Mouse (Mus musculus) c-Kit-positive CD71-positive TER-119-negative erythroid progenitor cells, embryonic 14.5 days (primary cell): ENCODE data around the gene Cntrob.

Source experiments
- DNase-seq: peaks from one replicate; pipeline ENCODE4 v3.0.0-alpha.2; 2013; ENCODE audit warnings: low read depth

Cntrob gene

DNA sequence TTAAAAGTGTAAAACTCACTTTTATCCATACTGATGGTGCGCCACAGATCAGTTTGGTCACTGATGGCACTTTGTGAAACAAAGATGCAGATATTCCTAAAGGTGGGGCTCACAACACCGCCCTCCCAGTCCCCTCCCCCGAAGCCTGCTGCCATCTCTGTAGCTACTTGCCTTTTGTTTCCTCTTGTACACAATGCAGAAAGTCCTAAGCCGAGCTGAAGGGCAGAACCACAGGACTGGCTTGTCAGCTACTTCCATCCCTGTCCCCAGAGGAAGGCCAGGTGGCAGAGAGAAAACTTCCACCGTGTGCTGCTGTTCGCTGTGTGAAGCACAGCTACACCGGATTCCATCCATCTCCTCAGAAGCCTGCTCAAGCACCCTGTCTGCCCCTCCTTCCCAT is 25.3 kb downstream of the Cntrob start:
- DNase-seq = no peak

DNA sequence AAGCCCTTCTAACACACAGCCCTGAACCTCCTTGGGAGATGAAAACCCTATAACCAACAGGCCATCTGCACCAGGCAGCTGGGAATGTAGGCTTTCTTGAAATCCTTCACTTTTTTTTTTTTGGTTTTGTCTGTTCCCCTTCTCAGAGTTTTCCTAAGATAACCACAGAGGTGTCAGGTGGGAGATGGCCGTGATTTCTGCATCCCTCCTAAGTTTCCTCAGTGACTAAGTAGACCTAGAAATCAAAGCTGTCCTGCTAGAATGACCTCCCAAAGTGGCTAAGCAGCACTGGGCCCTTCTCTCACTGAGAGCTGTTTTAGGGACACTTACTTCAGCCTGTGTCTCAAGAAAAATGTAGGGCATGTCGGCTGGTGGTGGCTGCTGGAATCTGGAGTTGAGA is 25.8 kb downstream of the Cntrob start:
- DNase-seq = no peak

DNA sequence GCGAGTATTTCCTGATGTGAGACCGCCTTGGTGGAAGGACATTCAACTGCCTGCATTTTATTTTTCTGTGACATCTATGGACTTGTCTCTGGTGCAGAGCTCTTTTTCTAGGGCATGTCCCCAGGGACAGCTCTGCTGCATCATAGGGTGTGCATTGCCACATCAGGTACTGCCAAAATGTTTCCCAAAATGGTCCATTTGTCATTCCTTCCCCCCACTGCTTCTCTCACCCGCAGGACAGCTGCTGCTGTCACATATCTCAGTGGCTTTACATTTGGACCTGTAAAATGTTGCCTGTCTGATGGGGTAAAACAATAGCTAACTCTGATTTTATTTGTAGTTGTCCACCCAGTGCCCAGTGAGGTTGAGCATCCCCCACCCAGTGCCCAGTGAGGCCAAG is 28.3 kb downstream of the Cntrob start:
- DNase-seq = no peak

DNA sequence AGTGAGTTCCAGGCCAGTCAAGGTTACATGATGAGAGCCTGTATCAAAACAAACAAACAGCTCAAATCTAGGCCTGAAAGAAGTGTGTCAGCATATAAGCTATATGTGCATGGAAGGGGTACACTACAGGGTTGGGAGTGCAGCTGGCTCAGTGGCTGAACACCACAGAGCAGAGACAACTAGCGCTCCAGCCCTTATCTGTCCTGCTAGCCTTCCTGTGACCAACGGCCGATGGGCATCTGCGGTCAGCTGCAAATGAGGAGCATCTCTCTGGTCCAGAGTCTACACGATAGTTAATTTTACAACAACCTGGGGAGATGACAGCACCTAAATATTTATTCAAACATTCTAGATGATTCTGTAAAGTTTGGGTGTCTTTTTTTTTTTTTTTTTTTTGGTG is 32.5 kb downstream of the Cntrob start:
- DNase-seq = no peak

DNA sequence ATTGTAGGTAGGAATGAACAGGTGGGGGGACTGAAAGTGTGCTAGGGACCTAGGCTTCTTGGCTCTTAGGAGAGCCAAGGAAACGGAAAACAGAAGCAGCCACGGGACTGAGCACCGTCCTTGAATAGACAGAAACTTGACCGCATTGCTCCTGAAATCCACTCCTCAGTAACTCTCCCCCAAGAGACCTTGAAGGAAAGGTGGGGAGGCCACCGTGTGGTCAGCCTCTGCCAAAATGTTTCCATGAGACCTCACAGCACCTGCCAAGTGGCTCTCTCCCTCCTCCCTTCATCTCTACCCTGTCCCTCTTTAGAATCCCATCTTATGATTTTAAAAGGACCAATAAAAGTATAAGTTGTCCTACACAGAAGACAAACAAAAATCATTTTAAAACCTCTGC is 46.3 kb downstream of the Cntrob start:
- DNase-seq = no peak

DNA sequence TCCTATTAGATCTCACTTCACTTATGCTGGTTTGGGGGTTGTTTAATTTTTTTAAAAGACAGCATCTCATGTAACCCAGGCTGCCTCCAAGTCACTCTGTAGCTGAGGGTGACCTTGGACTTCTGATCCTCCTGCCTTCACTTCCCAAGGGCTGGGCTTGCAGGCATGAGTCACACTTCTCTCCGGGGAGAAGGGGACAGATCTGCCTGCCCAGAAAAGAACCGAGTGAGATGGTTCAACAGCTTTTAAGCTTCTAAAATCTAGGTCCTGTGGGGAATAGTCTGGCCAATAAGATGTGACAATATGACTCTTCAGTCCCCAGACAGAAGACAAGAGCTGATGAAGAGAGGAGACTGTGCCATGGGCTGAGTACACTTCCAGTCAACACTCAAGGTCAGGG is 47.5 kb downstream of the Cntrob start:
- DNase-seq = no peak

DNA sequence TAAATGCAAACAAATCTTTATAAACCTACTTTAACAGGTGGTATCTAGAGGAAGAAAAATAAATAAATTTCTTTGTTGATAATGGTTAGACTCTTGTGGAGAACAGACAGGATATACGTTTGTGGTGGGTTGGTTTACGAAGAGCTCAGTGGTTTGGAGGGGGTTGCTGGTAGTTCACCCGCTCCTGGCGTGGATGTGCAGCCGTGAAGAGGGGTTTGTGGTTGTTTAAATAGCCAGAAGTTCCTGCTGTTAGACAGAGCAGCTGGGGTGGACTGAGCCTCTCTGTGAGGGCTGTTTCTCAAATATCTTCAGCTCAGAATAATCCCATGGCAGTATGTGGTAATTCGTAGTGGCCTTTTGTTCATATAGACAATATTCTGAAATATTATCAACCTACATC is 47.9 kb downstream of the Cntrob start:
- no peak for DNase-seq

DNA sequence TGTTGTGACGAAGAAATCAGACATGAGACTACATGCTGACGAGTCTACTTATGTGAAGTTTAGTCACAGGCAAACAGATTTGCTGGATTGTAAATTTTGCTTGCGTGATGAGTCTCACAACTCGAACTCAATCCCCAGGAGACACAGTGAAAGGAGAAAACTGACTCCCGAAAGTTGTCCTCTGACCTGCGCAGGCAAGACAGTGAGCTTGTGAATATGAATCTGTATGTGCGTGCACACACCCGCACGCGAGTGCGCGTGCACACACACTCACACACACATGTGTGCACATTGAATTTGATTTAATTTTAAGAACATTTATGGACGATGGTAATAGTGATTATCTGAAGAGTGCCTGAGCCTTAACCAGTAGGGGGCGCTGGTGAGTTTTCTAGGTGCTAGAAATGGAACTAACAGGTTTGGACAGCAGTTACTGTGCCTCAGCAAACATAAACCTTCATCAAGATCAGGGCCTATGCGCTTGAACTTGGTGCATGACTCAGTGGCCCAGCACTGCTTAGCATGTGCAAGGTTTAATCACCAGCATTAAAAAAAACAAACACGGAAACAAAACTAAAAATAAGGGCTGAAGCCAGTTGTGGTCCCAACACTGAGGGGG is 51.3 kb downstream of the Cntrob start:
- peak; percentile 80 for DNase-seq

DNA sequence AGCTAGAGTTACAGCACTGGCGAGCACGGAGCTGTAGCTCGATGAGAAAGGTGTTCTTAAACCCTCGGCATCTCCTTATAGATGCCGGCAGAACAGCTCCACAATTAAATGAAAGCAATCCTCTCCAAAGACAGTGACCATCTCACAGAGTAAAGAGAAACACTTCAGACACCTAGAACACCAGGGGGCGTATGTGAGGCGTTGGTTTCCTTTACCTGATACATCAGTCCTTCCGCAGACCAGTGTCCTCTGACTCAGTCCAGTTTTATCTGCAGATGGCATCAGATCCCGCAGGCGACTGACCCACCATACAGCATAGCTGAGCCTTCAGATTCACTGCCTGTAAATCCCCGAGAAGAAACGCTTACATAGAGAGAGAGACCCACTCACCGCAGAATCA is 54.0 kb downstream of the Cntrob start:
- peak; percentile 59 for DNase-seq

DNA sequence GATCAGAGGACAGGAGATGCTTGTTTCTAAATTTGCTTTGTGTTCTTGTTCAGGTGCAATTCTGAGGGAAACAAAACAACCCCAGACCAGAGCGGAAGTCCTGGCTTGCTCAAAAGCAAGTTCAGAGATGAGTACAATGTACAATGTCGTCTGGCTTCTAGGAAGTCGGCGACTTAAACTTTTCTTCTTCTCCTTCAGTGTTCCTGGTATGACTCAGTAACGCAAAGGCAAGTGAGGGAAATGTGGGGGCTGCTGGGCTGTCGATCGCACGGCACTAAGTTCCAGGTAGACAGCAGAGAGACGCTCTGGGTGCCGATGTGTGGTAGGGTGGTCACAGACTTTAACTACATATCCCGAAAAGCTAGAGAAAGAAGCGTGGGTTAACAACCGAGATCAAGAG is 55.5 kb downstream of the Cntrob start:
- no peak for DNase-seq

DNA sequence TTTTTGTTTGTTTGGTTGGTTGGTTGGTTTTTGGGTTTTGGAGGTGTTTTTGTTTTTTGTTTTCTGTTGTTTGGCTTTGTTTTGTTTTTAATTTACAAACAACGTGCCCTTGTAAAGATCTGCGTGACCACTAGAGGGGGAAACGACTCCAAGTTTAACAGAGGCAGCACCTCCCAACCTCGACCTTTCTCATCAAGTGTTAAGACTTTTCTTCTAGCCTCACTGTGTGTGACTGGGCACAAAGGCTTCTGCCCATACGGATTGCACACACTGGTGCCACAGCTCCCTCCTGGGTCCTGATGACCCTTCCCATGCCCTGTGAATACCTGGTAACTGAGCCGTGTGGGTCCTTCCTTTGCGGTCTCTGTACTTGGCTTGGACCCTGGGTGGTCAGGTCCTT is 56.2 kb downstream of the Cntrob start:
- peak; percentile 39 for DNase-seq

DNA sequence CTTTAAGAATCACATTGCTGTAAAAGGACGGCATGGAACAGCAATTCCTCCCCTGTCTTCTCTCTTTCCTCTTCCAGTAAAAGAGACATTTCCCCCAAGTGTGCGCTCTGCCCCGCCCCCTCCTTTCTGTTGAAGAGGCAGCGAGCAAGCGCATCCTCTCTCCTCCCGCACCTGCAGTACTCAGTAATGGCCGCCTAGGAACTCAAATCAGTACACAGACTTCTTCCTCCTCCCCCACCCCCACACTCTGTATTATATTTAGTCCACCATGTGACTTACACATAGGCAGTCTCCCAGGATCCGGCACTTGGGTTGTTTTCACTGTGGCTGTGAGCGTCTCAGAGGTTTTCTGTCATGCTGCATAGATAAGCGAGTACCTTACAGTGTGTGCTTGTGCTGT is 57.3 kb downstream of the Cntrob start:
- DNase-seq = no peak

DNA sequence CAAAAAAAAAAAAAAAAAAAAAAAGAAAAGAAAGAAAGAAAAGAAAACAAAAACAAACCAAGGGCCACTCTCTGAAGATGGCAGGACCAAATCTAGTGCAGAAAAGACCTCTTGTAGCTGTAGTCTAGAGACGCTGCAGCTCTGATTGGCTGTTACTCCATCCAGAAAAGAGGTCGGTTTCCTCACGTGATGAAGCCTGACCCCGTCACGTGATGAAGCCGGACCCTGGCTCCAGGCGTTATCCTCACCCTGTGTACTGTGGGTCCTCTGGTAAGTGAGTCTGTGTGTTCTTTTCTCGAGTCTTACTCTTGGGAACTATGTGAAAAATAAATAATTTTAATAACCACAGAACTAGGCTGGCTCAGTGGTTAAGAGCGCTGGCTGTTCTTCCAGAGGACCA is 58.2 kb downstream of the Cntrob start:
- no peak for DNase-seq

DNA sequence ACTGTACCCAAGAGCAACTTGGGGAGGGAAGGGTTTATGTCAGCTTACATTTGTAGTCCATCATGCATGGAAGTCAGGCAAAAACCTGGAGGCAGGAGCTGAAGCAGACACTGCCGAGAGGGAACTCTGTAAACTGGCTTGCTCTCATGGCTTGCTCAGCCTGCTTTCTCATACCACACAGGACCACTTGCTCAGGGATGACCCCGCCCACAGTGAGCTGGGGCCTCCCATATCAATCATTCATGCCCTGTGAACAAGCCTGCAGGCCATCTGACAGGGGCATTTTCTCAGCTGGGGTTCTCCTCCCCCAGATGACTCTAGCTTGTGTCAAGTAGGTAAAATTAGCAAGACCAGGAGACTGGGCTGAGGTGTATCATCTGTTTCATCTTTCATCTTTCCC is 59.3 kb downstream of the Cntrob start:
- no peak for DNase-seq

DNA sequence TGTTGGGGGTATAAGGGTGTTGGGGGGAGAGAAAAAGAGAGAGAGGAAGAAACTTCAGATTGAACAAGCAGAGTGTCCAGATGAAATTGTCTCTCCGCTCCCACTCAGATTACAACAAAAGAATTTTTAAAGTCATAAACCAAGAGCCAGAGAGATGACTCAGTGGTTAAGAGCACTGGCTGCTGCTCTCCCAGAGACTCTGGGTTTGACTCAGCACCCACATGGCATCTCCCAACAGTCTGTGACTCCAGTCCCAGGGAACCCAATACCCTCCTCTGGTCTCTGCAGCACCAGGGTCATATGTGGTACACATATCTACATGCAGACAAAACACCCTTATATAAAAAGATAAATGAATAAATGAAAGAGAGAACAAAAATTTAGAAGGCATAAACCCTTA is 63.5 kb downstream of the Cntrob start:
- no peak for DNase-seq

DNA sequence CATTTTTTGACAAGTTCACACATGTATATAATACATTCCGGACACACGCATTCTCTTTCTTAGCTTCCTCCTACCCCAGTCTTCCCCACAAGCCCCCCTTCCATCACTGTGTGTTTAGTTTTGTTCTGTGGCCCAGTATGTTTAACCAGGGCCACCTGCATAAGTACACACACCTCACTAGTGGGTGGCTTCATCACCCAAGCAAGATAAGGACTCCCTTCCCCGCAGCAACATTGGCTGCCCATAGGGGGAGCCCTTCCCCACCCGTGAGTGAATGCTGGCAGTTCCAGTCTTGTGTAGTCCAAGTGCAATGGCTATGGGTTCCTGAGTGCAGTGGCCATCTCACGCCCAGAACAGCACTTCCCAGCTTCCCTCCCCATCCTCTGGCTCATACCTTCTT is 65.3 kb downstream of the Cntrob start:
- DNase-seq = peak; percentile 59

DNA sequence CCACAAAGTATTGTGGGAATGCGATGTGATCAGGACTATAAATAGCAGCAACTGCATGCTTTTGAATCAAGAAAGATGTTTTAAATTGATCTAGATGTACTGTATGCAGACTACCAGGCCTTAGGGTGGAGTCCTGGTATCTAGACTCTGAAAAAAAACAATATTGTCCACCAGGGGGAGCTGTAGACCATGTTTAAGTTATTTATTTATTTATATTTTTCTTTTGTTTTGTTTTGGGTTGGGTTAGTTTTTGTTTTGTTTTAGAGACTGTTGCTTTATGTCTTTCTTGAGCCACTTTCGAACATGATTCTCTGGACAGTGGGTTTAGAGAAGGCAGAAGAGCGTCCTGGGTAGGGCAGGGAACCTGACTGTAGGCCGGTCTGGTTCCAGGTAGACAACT is 65.8 kb downstream of the Cntrob start:
- peak; percentile 67 for DNase-seq

DNA sequence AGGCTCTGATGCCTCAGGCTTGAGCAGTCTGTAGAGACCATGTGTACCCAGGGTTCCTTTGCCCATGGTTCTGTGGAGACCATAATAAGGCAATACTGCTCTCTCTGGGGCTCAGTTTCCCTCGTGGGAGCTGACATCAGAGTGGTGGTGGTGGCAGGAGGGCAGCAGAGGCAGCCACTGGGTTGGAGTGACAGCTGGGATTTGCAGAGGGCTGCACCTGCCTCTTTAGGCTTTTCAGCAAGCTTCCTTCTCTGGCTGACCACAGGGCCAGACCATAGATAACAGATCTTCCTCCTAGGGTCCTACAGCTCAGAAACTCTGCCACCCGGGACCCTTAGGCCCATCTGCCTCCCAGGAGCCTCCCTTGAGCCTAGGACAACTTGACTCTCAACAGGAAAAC is 66.5 kb downstream of the Cntrob start:
- DNase-seq = no peak

DNA sequence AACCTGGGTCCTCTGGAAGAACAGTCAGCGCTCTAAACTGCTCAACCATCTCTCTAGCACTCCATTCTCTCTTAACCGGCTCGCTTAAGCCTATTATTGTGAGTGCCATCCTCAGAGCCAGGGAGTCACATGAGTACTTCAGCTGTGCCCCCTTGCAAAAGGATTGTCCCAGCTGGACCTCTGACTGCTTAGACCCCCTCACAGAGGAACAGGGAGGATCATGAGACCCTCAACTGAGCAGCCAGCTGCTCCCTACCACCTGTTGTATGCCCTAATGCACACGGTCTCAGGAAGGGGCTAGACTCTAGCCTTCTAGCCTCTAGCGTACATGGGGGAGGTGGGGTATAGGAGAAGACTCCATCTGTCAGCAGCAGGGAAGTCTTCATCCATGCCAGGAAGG is 68.8 kb downstream of the Cntrob start:
- DNase-seq = no peak

DNA sequence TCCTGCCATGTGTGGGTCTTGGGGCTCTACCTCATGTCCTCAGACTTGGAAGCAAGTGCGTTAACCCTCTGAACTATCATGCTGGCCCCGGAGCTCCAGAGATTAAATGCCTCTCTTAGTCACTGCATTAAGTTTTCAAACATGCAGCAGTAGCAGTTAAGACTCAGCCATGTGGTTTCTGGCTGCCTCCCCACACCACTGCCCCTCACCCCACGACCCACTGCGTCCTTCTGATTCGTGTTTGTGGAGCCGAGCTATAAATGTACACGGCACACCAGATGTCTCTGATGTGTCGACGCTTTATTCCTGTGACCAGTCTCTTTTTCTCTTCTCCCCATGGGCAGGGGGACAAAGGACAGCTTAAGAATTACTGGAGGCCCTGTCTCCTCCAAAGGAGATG is 70.4 kb downstream of the Cntrob start:
- DNase-seq = no peak

DNA sequence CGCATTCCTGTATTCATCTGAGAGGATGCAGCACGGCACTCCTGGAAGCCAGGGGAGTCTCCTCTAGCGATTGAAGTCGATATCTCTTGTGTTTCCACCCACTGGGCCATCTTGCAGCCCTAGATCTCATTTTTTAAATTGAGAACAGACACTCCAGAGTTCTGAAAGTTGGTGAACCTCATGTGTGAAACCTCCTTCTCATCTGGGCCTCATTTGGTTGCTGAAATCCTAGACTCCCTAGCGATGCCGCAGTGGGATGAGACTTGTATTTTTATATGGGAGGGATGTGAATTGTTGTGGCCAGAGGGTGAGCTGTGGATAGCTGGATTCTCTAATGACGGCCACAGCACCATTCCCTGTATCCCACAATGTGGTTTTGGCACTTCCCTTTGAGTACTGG is 71.6 kb downstream of the Cntrob start:
- no peak for DNase-seq

DNA sequence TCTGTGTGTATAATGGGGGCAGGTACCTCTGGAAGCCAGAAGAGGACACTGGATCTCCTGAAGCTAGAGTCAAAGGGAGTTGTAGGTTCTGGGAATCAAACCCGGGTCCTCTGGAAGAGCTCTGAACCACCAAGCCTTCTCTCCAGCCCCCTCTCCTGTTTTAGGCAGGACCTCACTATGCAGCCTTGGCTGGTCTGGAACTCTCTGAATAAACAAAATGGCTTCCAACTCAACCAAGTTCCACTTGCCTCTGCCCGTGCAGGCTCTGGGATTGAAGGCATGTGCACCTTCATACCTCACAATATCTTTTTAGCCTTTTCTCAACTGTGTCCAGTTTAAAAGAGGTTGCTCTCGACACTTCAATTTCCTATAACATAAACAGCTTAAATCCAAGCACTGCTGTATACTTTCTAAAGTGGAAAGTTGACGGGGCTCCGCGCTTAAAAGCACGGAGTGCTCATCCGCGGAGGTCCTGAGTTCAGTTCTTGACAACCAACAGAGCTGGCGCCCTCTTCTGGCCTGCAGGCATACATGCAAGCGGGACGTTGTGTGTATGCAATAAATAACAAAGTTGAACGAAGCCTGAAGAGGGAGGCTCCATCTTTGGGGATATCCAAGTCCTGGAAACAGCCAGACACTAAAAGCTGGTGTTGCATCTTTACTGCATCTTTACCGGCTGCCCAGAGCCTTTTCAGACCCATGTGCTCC is 72.3 kb downstream of the Cntrob start:
- DNase-seq = no peak

DNA sequence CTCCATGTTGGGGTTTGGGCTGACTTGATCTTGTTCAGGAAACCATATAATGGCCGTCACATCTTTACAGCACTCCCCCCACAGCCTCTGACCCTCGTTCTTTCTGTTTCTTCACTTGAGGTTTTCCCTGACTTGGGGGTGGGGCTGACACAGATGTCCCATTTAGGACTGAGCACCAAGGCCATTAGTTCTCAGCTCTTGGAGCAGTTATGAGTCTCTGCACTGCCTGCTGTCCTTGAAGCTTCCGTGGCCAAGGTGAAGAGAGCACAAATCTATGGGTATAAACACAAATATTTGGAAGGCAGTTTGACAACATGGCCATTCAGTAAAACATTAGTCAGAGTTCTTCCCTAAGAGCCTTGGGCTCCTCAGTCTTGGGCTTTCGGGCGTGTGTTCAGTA is 73.5 kb downstream of the Cntrob start:
- no peak for DNase-seq
